In genomic region chr15:41960597-41960996, GRCm38 (mm10) we compare ENCODE assay signal across 12 mouse cellular contexts.
"Had no signal": no experiment of that assay in that cellular context is flagged by ENCODE, and none has a peak within 500 bp of the region (broad histone marks: within the 10 kb centered on the region; RNA-seq: fewer than 3 reads in every experiment).

No protein-coding gene starts in this region.

- DNase-seq: retina, postnatal 1 day; right cerebral cortex, adult 18-20 months; right cerebral cortex, postnatal 14 days; right cerebral cortex, postnatal 25 days; right cerebral cortex, postnatal 4 days; spleen, adult 18-20 months; thymus, adult 18-20 months; thymus, adult 2 months; thymus, postnatal 14 days; thymus, postnatal 25 days; thymus, postnatal 36 days; thymus, postnatal 4 days had no signal
